Mouse (Mus musculus): ENCODE results near the gene A930009A15Rik. TPM values are rescaled to one million over a fixed set of nuclear protein-coding genes. Genes with fewer than 3 reads are reported as not detected.

A930009A15Rik gene
- polyA plus RNA-seq (2015; fragmentation: Nextera tagmentation; extraction: Ambion mirVana): 0.17 TPM in 1 of 2 replicates, not detected in the other

DNA sequence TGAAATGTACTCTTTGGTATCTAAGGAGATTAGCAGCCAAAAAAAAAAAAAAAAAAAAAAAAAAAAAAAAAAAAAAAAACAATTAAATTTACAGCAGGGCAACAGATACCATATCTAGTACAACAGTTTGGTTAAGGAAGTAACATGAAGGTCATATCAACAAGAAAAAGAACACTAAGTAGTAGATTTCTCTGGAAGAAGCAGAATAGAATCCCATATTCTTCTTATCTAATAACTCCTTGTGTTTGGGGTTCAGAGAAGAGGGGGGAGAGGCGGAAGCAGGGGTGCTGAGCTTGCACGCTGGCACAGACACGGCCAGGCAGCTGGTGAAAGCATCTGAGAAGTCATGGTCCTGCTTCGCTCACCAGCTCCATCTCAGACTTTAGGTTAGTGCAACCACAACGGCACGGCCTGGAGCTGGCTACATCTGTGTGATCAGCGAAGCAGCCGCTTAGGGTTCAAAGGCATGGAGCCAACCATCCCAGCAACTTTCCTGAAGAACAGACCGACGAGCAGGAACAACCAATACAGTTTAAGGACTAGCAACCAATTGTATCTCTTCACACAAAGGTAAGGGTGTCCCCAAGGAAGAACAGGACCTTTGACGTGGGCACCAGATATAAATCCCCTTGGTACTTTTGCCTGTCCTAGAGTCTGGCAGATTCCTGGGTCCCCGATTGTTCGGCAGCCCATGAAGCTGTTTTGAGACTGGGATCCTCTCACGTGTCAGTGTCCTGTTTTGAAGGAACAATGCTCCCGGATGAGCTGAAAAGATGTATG, at the start of gene A930009A15Rik:
TSS of gene A930009A15Rik (plus strand) at position 275 of the 780 bp plus-strand sequence.
- no peak within 1 kb of the TSS for H3K4me2 ChIP-seq
- peak; percentile 13; the same call in 1 of the 2 replicates for ATAC-seq
- H3K27me3 ChIP-seq: peaks cover 69% of the 10 kb centered on the region
- no peaks in the 10 kb centered on the region for H3K36me3 ChIP-seq (ENCODE audit: poor library complexity, severe bottlenecking)
- peaks cover 10% of the 10 kb centered on the region for H3K4me1 ChIP-seq
- no peaks in the 10 kb centered on the region for H3K9me3 ChIP-seq (replicated peaks)
- no peak within 1 kb of the TSS for H3K9ac ChIP-seq
- no peak within 1 kb of the TSS for H3K27ac ChIP-seq
- H3K4me3 ChIP-seq: no peak within 1 kb of the TSS
- WGBS: 38% methylated on average over 15 of the region's 15 CpGs

DNA sequence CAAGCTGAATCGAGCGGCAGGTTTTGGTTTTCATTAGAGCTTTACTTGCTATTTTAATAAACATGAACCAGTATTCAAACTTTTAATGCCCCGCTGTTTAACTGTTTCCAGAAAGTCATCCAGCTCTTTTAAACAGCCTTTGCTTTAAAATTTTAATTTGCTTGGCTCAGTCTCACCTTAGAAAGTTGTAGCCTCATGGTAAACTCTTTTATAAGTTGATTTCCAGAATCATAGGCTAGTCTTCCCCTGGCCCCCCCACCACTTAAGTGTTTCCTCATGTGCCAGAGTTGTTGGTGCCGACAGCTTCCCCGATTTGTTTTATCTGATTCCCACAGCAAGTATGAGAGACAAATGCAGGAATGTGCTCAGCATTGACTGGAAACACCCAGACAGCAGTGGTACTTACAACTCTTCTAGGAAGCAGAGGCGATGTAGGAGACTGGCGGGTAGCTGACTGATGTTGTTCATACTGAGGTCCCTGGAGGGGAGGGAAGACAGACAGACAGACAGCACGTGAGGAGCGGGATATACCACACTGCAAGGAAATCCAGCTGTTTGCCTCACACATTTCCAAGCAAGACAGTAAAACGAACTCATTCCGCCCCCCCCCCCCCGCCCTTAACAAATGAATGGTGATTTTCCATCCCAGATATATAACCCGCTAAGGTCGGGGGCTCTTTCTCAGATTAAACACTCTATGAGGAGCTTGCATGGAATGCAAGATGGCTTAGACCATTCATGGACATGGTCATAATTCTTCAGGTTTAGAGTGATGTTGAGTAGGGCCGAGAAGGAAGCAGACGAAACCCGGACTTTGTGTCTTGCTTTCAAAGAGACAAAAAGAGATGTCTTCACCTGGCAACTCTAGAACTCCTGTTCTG, 49.3 kb upstream of the A930009A15Rik start:
- H3K9me3 ChIP-seq (replicated peaks): no peaks in the 10 kb centered on the region
- no peak overlapping the region for H3K4me3 ChIP-seq
- no peak overlapping the region for H3K27ac ChIP-seq
- 23% methylated on average over 17 of the region's 17 CpGs for WGBS
- peaks cover 58% of the 10 kb centered on the region for H3K27me3 ChIP-seq
- no peak for ATAC-seq
- no peaks in the 10 kb centered on the region for H3K36me3 ChIP-seq (ENCODE audit: poor library complexity, severe bottlenecking)
- H3K4me1 ChIP-seq: peaks cover 7% of the 10 kb centered on the region; the same call in 1 of the 2 replicates
- no peak overlapping the region for H3K9ac ChIP-seq
- no peak overlapping the region; the same call in 1 of the 2 replicates for H3K4me2 ChIP-seq

DNA sequence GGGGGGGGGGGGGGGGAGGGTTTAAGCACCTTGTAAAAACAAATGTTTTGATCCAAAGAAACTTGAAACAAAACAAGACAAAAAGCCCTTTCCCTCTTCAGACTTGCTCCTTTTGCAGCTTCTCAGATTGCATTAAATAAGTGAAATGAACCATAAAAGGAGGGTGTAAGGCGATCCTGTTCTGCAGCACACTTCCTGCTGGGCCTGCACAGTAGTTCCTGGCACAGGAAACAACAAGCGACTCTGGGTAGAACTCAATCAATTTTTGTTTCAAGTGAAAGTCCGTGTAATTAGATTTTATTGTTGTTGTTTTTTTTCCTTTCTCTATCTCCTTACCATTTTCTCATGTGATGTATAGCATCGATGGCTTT, 48.7 kb upstream of the A930009A15Rik start:
- no peak for ATAC-seq
- Histone ChIP-seq H3K9ac (no peak overlapping the region), H3K4me1 (peaks cover 7% of the 10 kb centered on the region; the same call in 1 of the 2 replicates), H3K9me3 (replicated peaks) (no peaks in the 10 kb centered on the region), H3K36me3 (ENCODE audit: poor library complexity, severe bottlenecking) (no peaks in the 10 kb centered on the region), H3K27me3 (peaks cover 52% of the 10 kb centered on the region), H3K27ac (no peak overlapping the region), H3K4me3 (no peak overlapping the region), H3K4me2 (no peak overlapping the region; the same call in 1 of the 2 replicates)
- WGBS: 2% methylated on average over 4 of the region's 4 CpGs

DNA sequence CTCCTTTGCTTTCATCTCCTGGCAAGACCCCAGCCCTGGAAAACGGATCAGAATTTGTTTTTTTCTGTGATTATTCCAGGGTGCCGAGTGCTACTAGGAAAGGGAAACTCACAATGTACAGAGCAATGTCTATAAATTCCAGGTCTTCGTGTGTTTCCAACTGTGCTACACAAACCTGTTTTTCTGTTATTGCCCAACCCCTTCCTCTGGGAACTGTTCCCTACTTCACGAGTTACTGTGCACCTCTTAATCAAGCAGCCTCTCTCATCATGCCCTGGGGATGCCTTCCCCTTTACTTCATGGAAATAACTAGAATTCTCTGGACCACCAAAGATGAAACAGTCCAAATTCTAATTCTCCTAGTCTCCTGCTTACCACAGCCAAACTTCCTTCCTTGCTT, 40.9 kb upstream of the A930009A15Rik start:
- Histone ChIP-seq H3K4me3 (no peak overlapping the region), H3K9me3 (replicated peaks) (no peaks in the 10 kb centered on the region), H3K4me1 (no peaks in the 10 kb centered on the region), H3K36me3 (ENCODE audit: poor library complexity, severe bottlenecking) (no peaks in the 10 kb centered on the region), H3K27me3 (peaks cover 29% of the 10 kb centered on the region), H3K9ac (no peak overlapping the region), H3K27ac (no peak overlapping the region), H3K4me2 (no peak overlapping the region)
- no peak for ATAC-seq
- WGBS: 81% methylated on average over 4 of the region's 4 CpGs

DNA sequence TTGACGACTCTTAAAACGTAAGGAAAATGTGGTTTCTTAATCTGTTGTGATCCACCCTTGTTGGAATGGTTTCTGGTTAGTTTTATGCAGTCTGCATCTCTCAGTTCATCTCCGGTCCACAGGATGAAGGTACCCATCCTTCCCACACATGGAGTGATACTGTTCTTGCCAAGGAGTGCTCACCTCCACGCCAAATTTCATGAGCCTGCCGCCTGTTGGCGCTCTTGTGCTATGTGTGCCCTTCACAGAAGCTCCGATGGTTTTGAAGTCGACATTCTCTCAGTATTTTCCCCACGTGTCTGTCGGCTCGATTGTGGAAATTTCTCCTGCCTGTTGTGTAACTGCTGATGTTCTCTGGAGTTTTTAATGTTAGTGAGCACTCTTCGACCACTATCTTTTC, 40.0 kb upstream of the A930009A15Rik start:
- WGBS: 86% methylated on average over 12 of the region's 12 CpGs

DNA sequence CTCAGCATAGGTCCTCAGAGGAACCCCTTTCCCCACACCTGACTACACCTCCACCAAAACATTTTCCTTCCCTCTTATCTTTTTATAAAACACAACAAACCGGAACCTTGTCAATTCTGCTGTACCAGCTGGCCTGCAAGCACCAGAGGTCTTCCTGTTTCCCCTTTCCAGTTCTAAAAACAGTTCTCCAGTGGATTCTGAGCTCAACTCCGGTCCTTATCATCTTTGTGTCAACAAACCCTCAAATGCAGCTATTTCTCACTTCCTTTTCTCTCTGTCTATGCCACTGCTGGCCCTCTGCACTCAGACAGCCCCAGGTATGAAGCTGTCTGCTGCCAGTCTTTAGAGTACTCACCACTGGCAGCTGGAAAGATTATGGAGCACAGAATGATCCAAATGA, 39.0 kb upstream of the A930009A15Rik start:
- Histone ChIP-seq H3K9me3 (replicated peaks) (0 out of 2 replicates have a peak, but pooled peaks cover 4% of the 10 kb centered on the region), H3K4me3 (no peak overlapping the region), H3K4me1 (no peaks in the 10 kb centered on the region), H3K27me3 (peaks cover 25% of the 10 kb centered on the region), H3K36me3 (ENCODE audit: poor library complexity, severe bottlenecking) (no peaks in the 10 kb centered on the region), H3K9ac (no peak overlapping the region), H3K27ac (no peak overlapping the region), H3K4me2 (no peak overlapping the region)
- ATAC-seq: no peak
- 75% methylated on average over 2 of the region's 2 CpGs for WGBS

More for the DNA sequence above, 40.0 kb upstream of the A930009A15Rik start:
- ATAC-seq: no peak
- Histone ChIP-seq H3K4me2 (no peak overlapping the region), H3K4me3 (no peak overlapping the region), H3K27me3 (peaks cover 25% of the 10 kb centered on the region), H3K9ac (no peak overlapping the region), H3K9me3 (replicated peaks) (0 out of 2 replicates have a peak, but pooled peaks cover 4% of the 10 kb centered on the region), H3K36me3 (ENCODE audit: poor library complexity, severe bottlenecking) (no peaks in the 10 kb centered on the region), H3K4me1 (no peaks in the 10 kb centered on the region), H3K27ac (no peak overlapping the region)

GRCm38 (mm10) chr10:115542917-115543316, 26.9 kb upstream of the A930009A15Rik start:
- ATAC-seq: no peak

GRCm38 (mm10) chr10:115550253-115550652, 19.5 kb upstream of the A930009A15Rik start:
- no peaks in the 10 kb centered on the region for H3K36me3 ChIP-seq (ENCODE audit: poor library complexity, severe bottlenecking)
- H3K27me3 ChIP-seq: peaks cover 13% of the 10 kb centered on the region
- no peak overlapping the region for H3K27ac ChIP-seq
- no peak overlapping the region for H3K4me2 ChIP-seq
- H3K4me3 ChIP-seq: no peak overlapping the region
- 59% methylated on average over 7 of the region's 7 CpGs for WGBS
- no peaks in the 10 kb centered on the region for H3K4me1 ChIP-seq
- no peak for ATAC-seq
- no peak overlapping the region for H3K9ac ChIP-seq
- no peaks in the 10 kb centered on the region for H3K9me3 ChIP-seq (replicated peaks)

More at GRCm38 (mm10) chr10:115542917-115543316, 26.9 kb upstream of the A930009A15Rik start:
- Histone ChIP-seq H3K4me1 (no peaks in the 10 kb centered on the region), H3K4me3 (no peak overlapping the region), H3K9me3 (replicated peaks) (no peaks in the 10 kb centered on the region), H3K36me3 (ENCODE audit: poor library complexity, severe bottlenecking) (no peaks in the 10 kb centered on the region), H3K4me2 (no peak overlapping the region), H3K27me3 (no peaks in the 10 kb centered on the region), H3K27ac (no peak overlapping the region), H3K9ac (no peak overlapping the region)
- 89% methylated on average over 6 of the region's 6 CpGs for WGBS

GRCm38 (mm10) chr10:115551069-115551468, 18.7 kb upstream of the A930009A15Rik start:
- no peaks in the 10 kb centered on the region for H3K4me1 ChIP-seq
- H3K27ac ChIP-seq: no peak overlapping the region
- H3K9ac ChIP-seq: no peak overlapping the region
- peaks cover 22% of the 10 kb centered on the region for H3K27me3 ChIP-seq
- no peak overlapping the region for H3K4me3 ChIP-seq
- H3K9me3 ChIP-seq (replicated peaks): no peaks in the 10 kb centered on the region
- ATAC-seq: no peak
- H3K36me3 ChIP-seq (ENCODE audit: poor library complexity, severe bottlenecking): no peaks in the 10 kb centered on the region
- no peak overlapping the region for H3K4me2 ChIP-seq
- WGBS: 85% methylated on average over 3 of the region's 3 CpGs

DNA sequence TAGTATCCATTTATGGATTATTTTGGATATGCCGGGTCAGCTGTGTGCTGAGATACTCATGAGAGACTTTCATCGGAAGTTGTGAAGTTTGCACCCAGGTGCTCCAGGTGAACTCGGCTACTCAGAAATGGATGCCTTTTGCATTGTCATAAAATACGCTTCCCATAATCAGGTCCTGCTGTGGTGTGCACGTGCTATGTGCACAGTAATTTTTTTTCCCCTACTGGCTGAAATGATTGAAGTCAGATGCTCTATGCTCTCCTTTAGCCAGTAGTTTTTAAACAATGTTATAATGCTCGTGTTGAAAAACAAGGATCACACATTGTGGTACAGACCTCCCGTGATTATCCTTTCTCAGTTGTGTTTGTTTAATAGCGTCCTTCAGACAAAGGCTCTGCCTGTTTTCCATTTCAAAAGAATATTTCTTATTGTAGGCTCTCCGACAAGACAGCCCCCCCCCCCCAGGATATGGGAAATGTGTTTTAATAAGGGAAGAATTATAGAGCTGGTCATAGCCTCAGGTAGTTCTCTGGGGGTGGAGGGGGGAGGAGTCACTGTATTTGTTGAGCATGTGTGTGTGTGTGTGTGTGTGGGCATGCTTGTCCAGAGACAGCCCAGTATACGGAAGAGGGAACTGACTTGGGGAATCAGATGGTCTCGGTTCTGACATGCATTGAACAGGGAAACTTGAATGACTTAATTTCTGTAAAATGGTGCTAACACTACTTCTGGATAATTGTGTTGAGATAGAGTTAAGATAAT, 16.3 kb upstream of the A930009A15Rik start:
- Histone ChIP-seq H3K9me3 (replicated peaks) (no peaks in the 10 kb centered on the region), H3K4me2 (no peak overlapping the region), H3K27me3 (peaks cover 44% of the 10 kb centered on the region), H3K36me3 (ENCODE audit: poor library complexity, severe bottlenecking) (no peaks in the 10 kb centered on the region), H3K27ac (no peak overlapping the region), H3K9ac (no peak overlapping the region), H3K4me3 (no peak overlapping the region), H3K4me1 (peaks cover 4% of the 10 kb centered on the region; the same call in 1 of the 2 replicates)
- no peak for ATAC-seq
- WGBS: 59% methylated on average over 11 of the region's 11 CpGs

DNA sequence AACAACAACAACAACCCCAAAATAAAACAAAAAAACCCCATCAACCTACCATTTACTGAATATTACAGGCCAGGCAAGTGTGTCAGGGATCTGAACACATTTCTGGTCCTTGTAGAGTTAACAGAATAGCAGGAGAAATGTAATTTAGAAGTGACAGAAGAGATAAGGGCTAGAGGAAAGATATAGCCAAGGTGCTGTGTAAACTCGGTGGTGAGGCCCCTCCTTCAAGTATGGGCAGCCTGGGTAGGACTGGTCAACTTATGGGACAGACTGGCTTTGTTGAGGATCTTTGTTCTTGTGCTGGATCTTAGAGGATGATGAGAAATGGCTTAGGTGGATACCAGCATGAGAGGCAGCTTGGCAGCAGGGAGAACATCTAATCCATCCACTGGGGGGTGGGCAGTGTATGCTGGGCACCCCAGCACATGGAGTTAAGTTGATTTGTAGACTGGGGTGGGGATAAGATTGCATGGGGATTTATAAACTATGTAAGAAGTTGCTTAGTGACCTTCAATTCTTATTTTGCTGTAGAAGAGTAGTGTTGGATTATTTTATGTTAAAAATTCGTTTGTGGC, 14.5 kb upstream of the A930009A15Rik start:
- no peak overlapping the region for H3K4me3 ChIP-seq
- no peak overlapping the region for H3K9ac ChIP-seq
- no peak for ATAC-seq
- no peak overlapping the region for H3K4me2 ChIP-seq
- peaks cover 61% of the 10 kb centered on the region for H3K27me3 ChIP-seq
- H3K27ac ChIP-seq: no peak overlapping the region
- no peaks in the 10 kb centered on the region for H3K36me3 ChIP-seq (ENCODE audit: poor library complexity, severe bottlenecking)
- H3K4me1 ChIP-seq: peaks cover 4% of the 10 kb centered on the region; the same call in 1 of the 2 replicates
- H3K9me3 ChIP-seq (replicated peaks): no peaks in the 10 kb centered on the region
- WGBS: 53% methylated on average over 2 of the region's 2 CpGs
